Mouse (Mus musculus): ENCODE results near the gene Ube3b.

DNA sequence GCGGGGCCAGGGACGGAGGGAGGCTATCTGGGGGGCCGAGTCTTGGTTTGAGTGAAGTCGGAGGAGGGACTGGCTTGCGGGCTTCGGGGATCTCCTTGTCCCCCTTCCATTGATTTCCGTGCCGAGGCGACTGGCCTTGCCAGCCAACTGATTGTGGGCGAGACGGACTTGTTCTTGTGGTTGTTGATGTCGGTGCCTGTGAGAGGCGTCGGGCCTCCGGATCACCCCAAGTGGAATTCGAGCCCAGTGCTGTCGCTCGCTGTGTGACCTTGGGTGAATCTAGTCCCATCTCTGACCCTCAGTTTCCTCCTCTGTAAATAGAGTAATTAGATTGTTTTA is 575 bp downstream of the Ube3b start:
- TF ChIP-seq CTCF (IDR thresholded peaks at IDR 0.05; ENCODE audit: low read depth) (no peak), EP300 (optimal IDR thresholded peaks at IDR 0.05) (no peak)

Measured in stomach, postnatal 0 days (tissue).